Mouse (Mus musculus) kidney, postnatal 0 days (tissue): Measurements from ENCODE around the gene Larp4b. TPM values are rescaled to one million over a fixed set of nuclear protein-coding genes. Genes with fewer than 3 reads are reported as not detected.

Experiments used
- ATAC-seq: fragments of 200-750 bp; cut with Nextera tagmentation; replicated peaks from 2 replicates; pipeline ENCODE4 v1.8.0; 2017; ENCODE audit warnings: low read depth, moderate number of reproducible peaks, moderate TSS enrichment, moderate library complexity; ENCODE audit not compliant: low FRiP score
- DNase-seq: peaks from one replicate; pipeline ENCODE4 v3.0.0-alpha.2; 2016; ENCODE audit warnings: low spot score
- H3K27ac ChIP-seq: fragments of 300-500 bp; sonication (generic); 2 replicates; pipeline ENCODE4 v1.5.1; 2014; ENCODE audit warnings: mild to moderate bottlenecking
- H3K27me3 ChIP-seq: fragments of 300-500 bp; sonication (generic); 2 replicates; pipeline ENCODE4 v1.6.1; 2014; ENCODE audit warnings: low read length, mixed read lengths; ENCODE audit not compliant: insufficient read depth
- H3K36me3 ChIP-seq: fragments of 300-500 bp; sonication (generic); 2 replicates; pipeline ENCODE4 v1.6.1; 2014; ENCODE audit warnings: low read length, mixed read lengths; ENCODE audit not compliant: insufficient read depth
- H3K4me1 ChIP-seq: fragments of 300-500 bp; sonication (generic); replicated peaks from 2 replicates; pipeline ENCODE4 v1.6.1; 2014; ENCODE audit warnings: antibody characterized with exemption, low read length, mixed read lengths; ENCODE audit not compliant: insufficient read depth
- H3K4me2 ChIP-seq: fragments of 300-500 bp; sonication (generic); 2 replicates; pipeline ENCODE4 v1.6.1; 2014; ENCODE audit warnings: mild to moderate bottlenecking, low read length, moderate library complexity, mixed read lengths
- H3K4me3 ChIP-seq: fragments of 300-500 bp; sonication (generic); replicated peaks from 2 replicates; pipeline ENCODE4 v1.5.1; 2014; ENCODE audit warnings: low read depth, low read length
- H3K9ac ChIP-seq: fragments of 300-500 bp; sonication (generic); 2 replicates; pipeline ENCODE4 v1.6.1; 2014; ENCODE audit warnings: low read depth, low read length
- H3K9me3 ChIP-seq: fragments of 300-500 bp; sonication (generic); replicated peaks from 2 replicates; pipeline ENCODE4 v1.6.1; 2016; ENCODE audit warnings: low read length, inconsistent platforms, mixed read lengths
- CTCF ChIP-seq: IDR thresholded peaks from 2 replicates; pipeline ENCODE4 v1.5.1; 2016; ENCODE audit warnings: antibody characterized with exemption, low read depth, mild to moderate bottlenecking, moderate library complexity
- WGBS: fragments of 180-500 bp; shearing (Covaris S2); extraction: QIAGEN DNeasy Blood & Tissue Kit; methylation state at CpG from one replicate; pipeline ENCODE4 v1.1.7; 2014; 5-methylcytosine and 5-hydroxymethylcytosine counted together
- polyA plus RNA-seq: library from polyadenylated mRNA; unstranded; fragments of >200 nt; fragmentation: Nextera tagmentation; extraction: Ambion mirVana; gene quantifications from 2 replicates; pipeline ENCODE4 v1.2.1, GENCODE M21; 2015

Larp4b gene
- polyA plus RNA-seq, 1 experiment from 2014 or later: 27.9 TPM

DNA sequence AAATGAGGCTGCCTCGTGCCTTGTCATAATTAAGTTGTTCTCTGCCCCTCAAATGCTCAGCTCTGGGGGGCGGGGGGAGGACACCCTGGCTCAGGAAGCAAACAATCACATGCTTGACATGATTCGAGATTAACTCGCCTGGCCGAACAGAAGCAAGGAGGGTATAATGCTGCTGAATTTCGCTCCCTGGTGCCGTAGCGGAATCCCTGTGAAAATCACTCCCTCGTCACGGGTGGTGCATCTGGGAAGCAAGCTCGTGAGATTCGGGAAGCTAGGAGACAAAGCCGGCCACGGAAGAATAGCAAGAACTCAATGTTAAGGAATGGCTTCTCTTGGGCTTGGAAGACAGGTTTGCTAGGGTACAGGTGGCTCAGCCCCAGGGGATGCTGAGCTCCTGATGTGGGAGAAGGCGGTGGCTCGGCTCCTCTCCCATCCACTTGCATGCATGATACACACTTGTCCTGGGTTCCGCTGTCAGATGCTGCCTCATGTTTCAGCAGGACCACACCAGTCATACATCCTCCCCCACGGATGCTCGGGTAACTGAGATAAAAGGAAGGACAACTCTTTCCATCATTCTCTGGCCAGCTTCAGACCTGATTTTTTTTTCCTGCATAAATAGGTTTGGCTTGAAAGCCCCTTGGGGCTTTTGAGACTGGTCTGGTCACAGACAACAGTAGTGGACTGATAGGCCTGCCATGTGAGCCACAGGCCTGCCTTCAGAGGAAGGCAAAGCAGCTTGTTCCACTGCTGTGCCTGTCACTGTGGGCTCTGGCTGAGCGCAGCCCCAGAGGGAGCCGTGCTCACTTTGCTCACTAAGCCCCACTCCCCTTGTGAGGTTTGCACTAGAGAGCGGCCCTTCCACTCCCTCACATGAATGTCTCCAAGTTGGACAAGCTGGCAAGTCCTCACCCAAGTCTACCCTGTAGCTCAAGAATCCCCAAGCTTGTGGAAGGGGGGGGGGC is 94.2 kb downstream of the Larp4b start:
- Histone ChIP-seq H3K4me2 (0 out of 2 replicates have a peak overlapping the region, but pooled peaks have one; percentile 11), H3K9ac (no peak overlapping the region), H3K36me3 (no peaks in the 10 kb centered on the region), H3K27ac (no peak overlapping the region; the same call in 1 of the 2 replicates), H3K27me3 (no peaks in the 10 kb centered on the region), H3K4me1 (0 out of 2 replicates have a peak, but pooled peaks cover 7% of the 10 kb centered on the region), H3K9me3 (no peaks in the 10 kb centered on the region), H3K4me3 (no peak overlapping the region)
- ATAC-seq: no peak
- 40% methylated on average over 22 of the region's 22 CpGs for WGBS
- TF ChIP-seq CTCF: no peak
- DNase-seq: peak; percentile 61

DNA sequence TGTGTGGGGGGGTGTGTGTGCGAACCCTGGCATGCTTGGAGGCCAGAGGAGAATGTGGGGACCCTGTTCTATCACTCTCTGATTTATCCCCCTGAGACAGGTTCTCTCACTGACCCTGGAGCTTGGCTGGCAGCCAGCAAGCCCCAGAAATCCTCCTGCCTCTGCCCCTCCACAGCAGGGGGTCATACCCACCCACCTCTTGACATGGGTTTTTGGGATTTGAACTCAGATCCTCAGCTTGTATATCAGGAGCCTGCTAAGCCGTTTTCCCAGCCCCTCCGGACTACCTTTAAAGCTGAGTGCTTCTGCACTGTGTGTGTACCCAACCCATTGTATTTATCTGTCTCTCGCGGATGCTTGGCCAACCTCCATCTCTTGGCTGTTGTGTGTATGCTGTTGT is 95.8 kb downstream of the Larp4b start:
- DNase-seq: no peak
- WGBS: 89% methylated on average over 5 of the region's 5 CpGs
- Histone ChIP-seq H3K9me3 (no peaks in the 10 kb centered on the region), H3K36me3 (no peaks in the 10 kb centered on the region), H3K4me1 (0 out of 2 replicates have a peak, but pooled peaks cover 7% of the 10 kb centered on the region), H3K27ac (no peak overlapping the region), H3K4me3 (no peak overlapping the region), H3K9ac (no peak overlapping the region), H3K27me3 (no peaks in the 10 kb centered on the region), H3K4me2 (no peak overlapping the region)
- no peak for TF ChIP-seq CTCF
- ATAC-seq: no peak

DNA sequence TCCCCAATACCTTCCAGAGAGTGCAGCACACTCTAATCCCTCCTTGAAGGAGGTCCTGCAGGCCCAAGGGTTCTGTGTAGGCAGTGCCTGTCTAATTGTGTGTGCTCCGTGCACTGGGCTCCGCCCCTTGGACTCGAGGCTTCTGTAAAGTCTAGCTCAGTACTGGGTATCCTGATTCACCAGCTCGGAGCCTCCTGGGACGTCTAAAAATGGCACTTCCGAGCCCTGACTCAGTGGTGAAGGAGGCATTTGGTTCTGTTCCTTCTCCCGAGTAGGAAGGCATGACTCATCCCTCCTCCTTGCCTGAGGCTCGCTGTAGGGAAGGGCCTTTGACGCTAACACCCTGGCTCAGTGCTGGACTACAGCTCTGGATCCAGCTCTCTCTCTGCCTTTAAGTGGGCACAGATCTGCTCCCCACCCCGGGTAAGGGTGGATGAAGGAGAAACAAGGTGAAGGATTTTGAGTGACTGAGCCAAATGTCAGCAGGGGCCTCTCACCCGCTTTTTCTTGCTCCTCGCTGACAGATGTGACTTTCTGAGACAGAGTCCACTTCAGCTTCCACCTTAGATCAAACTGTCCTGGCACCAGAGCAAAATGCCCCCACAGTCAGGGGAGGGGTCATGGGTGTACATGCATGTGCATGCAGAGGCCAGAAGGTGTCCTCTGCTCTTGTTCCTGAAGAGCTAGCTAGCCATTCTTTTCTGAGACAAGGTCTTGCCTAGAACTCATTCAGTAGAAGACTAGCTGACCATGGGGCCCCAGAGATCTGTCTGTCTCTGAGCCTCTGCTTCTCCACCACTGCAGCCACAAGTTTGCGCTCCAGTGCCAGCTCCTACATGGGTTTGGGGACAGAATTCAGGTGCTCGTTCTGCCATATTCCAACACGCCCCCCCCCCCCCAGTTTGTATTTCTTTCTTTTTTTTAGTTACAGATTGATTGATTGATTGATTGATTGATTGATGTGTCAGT is 97.8 kb downstream of the Larp4b start:
- 44% methylated on average over 15 of the region's 15 CpGs for WGBS
- TF ChIP-seq CTCF: no peak
- Histone ChIP-seq H3K4me1 (0 out of 2 replicates have a peak, but pooled peaks cover 7% of the 10 kb centered on the region), H3K9me3 (no peaks in the 10 kb centered on the region), H3K4me2 (no peak overlapping the region), H3K36me3 (no peaks in the 10 kb centered on the region), H3K27ac (no peak overlapping the region), H3K4me3 (no peak overlapping the region), H3K9ac (no peak overlapping the region), H3K27me3 (no peaks in the 10 kb centered on the region)
- 0 out of 2 replicates have a peak, but pooled peaks have one; percentile 27 for ATAC-seq
- DNase-seq: no peak

DNA sequence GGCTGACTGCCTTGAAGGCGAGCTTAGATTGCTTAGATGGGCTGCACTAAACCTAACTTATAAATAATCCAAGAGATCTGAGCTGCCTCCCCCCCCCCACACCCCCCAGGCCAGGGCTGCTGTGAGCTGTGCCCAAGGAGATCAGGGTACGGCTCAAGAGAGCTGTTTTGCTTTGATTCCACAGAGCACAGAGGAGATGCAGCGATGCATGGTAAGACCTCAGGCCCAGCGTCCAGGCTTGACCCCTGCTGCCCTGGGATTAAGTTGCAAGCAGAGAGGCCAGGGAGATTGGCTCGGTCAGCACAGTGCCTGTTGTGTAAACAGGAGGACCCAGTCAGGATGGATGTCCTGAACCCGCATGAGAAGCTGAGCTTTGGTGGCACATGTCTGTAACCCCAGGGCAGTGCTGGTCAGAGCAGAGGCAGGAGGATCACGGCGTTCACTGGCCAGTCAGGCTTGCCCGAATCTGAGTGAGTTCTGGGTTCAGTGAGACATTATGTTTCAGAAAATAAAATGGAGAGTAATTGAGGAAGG is 99.2 kb downstream of the Larp4b start:
- H3K27ac ChIP-seq: no peak overlapping the region
- 0 out of 2 replicates have a peak, but pooled peaks cover 7% of the 10 kb centered on the region for H3K4me1 ChIP-seq
- no peak for TF ChIP-seq CTCF
- WGBS: 27% methylated on average over 9 of the region's 9 CpGs
- ATAC-seq (peak; percentile 53; the same call in 1 of the 2 replicates), DNase-seq (peak; percentile 52)
- no peaks in the 10 kb centered on the region for H3K36me3 ChIP-seq
- no peaks in the 10 kb centered on the region for H3K9me3 ChIP-seq
- no peaks in the 10 kb centered on the region for H3K27me3 ChIP-seq
- no peak overlapping the region for H3K4me2 ChIP-seq
- H3K4me3 ChIP-seq: no peak overlapping the region
- no peak overlapping the region for H3K9ac ChIP-seq

DNA sequence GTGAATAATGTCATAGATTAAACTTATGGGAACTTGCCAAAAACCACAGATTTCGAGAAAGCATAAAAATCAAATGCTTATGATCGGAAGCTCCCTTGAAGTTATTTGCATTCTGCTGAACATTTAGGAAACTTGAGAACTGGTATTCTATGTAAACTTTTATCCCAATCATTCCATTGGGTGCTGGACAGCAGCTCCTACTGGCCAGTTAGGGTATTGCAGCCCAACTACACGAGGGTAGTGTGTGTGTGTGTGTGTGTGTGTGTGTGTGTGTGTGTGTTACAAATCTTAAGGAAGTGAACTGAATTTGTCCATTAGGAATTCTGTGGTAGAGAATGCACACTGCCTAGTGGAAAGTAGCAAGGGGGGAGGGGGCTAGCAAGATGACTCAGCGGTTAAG is 101.0 kb downstream of the Larp4b start:
- Histone ChIP-seq H3K36me3 (no peaks in the 10 kb centered on the region), H3K4me2 (no peak overlapping the region), H3K4me3 (no peak overlapping the region), H3K9me3 (no peaks in the 10 kb centered on the region), H3K9ac (no peak overlapping the region), H3K4me1 (peaks cover 7% of the 10 kb centered on the region; the same call in 1 of the 2 replicates), H3K27me3 (no peaks in the 10 kb centered on the region), H3K27ac (no peak overlapping the region)
- ATAC-seq (no peak), DNase-seq (no peak)
- 80% methylated on average over 4 of the region's 4 CpGs for WGBS
- peak; percentile 41; the same call in 1 of the 2 replicates for TF ChIP-seq CTCF
